Mouse (Mus musculus) testis, postnatal 14 days (tissue): ENCODE measurements at regions not wholly inside any gene's neighbourhood (a gene's known extent, or its start where the extent isn't known, plus 50 kb on each side); places are given as distances from the start of the nearest gene placed in this dataset.

Experiments
- DNase-seq: peaks from one replicate; pipeline ENCODE4 v3.0.0; 2021; ENCODE audit warnings: low spot score

DNA sequence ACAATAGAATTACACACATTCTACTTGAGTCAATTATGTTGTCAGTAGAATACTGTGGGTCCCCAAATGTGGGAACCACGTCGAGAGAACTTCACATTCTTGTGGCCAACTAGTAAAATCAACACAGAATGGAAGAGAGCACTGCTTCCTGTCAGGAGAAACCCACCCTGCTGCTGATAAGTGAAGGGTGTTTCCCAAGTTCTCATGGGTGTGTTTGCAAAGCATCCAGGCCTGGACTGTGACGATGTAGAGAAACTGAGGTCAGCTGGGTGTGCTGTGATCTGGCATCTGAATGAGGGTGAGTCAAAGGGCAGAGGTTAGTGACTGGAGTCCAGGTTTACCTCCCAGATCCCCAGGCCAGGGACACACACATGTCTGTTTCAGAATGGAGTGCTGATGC is 81.7 kb upstream of the Marcks start:
- DNase-seq: no peak

DNA sequence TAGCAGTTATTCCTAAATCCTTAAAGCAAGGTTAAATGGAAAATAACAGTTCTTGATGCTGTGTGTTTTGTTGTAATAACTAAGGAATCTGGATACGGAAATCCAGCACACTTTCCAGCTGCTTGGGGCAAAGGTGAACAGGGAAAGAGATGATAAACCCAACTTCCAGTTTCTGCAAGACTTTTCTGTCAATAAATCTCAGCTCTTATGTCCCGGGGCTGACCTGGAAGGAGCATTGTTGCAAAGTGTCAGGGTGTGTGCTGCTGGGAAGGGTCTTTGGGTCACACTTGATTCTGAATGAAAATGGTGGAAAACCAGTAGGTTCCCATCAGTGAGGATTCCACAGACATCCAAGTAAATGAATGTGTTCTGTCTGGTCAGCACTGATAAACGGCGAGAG is 81.2 kb upstream of the Marcks start:
- no peak for DNase-seq

DNA sequence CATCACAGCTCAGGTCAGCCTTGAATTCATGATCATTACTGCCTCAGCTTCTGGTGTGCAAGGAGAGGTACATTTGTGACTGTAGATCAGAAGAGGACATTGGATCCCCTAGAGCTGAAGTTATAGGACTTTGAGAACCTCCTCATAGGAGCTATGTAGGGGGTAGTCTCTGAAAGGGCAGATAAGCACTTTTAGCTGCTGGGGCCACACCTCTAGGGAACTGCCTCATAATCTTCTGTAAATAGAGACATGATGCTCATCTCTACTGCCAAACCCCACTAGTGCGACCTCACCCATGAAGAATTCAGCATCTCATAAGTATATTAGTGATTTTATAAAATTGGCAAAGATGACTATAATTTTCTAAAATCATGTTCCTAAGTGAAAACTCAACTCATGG is 80.7 kb upstream of the Marcks start:
- DNase-seq: no peak

DNA sequence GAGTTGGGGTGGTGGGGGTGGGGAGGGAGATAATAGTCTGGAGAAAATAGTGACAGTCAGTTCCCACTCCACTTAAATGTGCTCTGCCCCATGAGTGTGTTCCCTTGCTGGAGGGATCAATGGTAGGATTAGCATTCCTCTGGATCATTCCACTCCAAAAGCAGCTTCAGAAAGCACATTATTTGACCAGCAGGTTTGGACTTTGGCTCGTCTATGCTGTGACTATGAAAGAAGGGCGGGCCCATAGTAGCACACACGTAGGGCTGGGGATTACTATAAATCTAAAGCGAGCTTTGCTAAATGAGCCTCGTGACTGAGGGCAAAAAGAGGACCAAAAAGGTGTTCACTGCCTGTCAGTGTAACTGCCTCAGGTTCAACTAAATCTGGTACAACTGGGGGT is 75.9 kb upstream of the Marcks start:
- no peak for DNase-seq

DNA sequence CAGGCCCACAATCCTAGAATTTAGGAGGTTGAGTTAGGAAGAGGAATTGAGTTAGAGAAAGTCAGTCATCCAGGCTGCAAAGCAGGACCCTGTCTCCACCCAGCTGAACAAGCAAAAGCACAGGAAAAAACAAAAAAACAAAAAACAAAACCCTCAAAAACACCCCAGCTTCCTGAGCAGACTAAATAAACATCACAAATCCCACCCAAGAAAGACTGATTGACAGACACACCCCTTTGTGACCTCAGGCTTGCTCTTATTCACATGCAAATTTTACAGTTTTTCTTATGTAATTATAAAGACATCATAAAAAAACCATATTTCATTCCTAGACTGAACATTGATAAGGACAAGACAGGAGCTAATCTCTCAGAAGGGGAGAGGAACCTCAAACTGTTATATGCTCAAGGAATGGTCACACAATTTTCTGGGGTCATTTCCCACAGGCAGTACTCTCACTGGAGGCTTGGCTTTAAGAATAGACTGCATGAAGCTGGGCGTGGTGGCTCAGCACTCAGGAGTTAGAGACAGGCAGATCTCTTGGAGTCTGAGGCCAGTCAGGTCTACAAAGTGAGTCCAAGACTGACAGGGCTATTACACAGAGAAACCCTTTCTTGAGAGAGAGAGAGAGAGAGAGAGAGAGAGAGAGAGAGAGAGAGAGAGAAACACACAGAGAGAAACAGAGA is 73.8 kb upstream of the Marcks start:
- DNase-seq: no peak

DNA sequence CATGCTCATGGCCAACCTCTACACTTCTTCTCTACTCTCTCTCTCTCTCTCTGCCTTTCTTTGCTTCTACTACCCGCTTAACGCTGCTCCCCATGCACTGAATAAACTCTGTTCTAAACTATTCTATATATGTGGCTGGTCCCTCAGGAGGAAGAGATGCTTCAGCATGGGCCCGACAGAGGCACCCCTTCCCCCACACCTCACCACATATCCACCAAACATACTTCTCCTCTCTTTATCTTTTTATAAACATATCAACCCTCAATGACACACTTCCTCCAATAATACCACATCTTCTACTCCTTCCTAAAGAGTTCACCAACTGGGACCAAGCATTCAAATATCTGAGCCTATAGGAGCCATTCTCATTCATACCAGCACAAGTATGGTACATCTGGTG is 72.6 kb upstream of the Marcks start:
- DNase-seq: no peak

DNA sequence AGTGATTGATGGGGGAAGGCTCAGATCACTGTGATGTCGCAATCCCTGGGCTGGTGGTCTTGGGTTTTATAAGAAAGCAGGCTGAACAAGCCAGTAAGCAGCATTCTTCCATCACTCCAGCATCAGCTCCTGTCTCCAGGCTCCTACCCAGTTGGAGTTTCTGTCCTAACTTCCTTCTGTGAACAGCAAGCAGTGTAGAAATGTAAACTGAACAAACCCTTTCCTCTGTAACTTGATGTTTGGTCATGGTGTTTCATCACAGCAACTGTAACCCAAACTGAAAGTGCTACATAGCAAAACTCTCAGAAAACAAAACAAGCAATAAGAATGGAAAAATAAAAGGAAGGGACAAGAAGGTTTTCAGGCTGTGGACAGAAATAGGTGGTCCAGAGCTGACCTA is 71.5 kb upstream of the Marcks start:
- DNase-seq: no peak

DNA sequence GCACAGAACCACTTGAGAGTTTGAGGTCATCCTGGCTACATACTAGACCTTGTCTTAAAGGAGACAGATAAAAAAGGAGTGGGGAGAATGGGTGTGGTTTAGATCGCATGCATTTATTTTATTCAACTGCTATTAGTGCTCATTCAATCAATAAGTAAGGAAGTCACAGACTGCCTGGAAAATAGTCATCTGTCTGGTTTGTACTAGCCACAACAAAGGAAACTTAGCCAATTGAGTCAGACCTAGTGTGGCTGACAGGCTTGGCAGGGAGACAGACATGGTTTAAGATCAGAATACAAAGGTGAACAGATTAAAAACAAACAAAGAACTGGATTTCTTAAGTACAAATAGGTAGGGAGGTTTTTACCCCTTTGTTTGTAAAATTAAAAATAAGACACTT is 68.3 kb upstream of the Marcks start:
- DNase-seq: no peak

DNA sequence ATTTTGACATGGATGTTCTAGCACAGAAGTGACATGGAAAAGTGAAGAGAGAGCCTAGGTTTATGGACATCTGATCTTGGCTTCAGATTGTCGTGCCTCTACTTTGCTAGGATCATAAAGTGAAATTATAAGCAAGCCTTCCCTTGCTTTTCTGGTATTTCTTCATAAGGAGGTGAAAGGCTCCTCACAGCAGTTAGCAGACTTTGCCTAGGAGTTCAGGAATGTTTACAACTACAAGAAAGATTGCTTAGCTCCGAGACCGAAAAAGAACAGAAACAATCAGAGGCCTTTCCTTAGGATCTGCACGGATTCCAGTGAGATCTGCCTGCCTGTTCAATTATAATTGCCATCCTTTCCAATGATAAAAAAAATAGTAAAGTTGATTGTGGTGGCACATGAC is 67.8 kb upstream of the Marcks start:
- DNase-seq: no peak

DNA sequence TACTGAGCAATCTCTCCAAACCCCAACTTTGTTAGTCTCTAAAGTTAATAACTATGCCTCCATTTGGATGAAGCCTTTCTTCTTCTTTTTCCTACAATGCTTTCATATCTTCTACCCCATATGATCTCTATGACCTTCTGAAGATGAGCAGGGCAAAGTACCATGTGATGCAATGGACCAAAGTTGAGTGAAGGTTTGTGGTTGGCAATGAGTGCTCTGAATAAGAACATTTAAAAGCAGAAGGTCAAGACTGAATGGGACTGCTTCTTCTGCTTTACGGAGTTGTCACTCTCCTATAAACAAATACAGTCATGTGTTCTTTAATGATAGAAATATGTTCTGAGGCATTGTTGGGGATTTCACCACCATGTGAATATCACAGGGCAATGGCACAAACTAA is 65.0 kb upstream of the Marcks start:
- no peak for DNase-seq

DNA sequence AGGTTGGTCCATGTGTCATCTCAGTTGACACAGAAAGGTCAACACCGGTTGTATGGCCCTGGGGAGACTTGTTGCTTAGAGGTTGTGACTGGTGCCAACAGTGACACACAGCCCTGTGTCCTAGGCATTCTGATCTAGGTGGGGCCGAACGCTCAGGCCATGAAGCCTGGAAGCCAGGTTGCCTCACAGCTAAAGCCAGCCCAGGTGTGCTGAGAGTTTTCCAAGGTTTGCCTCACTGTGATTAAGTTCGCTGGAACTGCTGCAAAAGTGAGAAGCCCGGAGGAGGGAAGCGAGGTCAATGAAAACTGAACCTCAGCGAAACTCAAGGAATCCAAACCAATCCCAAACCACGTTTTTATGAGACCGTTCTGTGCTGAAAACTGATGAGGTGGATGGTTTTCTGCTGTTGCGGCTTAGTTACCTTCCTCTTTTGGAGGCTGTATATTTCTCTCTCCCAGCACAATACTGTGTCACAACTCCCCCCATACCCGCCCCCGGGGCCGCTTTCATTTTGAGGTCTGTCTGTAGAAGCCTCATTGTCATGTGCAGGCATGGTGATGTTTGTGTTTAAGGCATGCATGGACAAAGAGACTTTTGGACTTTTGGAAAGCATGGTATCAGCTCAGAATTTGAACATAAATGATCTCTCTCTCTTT is 56.2 kb upstream of the Marcks start:
- DNase-seq: no peak

DNA sequence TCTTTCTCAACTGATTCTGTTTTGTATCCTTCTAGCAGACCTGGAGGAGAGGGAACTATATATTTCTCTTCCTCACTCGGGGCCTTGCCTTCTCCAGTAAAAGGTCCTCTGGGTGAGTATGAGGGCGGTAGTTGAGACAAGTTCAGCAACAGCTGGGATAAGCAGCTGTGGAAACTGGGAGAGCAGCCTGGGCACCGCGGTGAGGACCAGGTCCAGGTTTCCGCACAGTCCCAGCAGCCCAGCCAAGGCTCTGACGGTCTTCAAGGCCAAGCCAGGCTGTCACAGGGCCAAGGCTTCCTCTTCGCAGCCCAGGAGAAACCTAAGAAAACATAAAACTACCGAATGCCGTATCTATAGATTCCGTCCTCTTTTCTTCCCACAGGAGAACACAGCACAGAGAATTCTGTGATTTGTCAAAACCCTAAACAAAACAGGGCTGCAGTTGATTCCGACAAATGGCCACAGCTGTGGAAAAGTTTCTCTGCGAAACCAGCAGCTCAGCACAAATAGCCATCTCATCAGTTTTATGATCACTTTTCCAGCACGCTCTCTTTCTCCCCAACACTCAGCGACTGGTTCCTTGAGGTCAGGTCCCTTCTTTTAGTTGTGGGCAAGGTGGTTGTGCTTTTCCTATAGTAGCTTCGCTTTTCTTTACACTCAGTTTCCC is 55.5 kb upstream of the Marcks start:
- DNase-seq: peak; percentile 49

DNA sequence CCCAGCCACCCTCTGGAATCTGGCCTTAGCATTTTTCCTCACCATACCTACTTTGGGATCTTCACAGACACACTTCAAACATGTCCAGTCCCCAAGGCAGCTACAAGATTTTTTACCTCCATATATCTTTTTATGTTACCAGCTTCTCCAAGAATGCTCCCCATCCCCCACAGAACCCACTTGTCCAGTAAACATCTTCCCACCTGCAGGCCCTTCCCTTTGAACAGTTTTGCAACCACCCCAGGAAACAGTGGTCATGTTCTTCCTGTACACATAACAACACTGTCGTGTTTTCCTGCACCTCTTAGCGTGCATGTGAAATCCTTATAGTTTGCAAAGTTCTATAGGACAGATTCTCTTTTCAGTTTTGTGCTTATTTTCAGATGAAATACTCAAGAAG is 53.9 kb upstream of the Marcks start:
- DNase-seq: no peak

DNA sequence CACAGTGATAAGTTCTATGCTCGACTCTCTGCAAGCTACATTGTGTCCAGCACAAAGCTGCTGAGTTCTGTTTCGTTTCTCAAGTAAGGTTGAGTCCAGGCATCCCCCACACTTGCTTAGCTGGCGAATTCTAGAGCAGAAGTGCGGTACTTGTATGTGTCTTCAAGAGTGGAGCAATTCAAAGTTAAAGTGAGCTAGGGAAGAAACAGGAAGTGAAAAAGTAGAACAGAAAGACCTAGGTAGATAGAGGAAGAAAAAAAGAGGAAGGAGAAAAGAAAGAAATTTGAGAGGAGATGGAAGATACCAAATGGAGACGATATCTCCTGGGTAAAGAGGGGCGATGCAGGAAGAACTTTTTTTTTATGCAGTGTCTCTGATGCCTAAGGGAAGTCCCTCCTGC is 51.4 kb upstream of the Marcks start:
- peak; percentile 55 for DNase-seq
